Mouse (Mus musculus) monocyte, adult 5-6 weeks (primary cell): Measurements from ENCODE around the gene Brd3. TPM values are rescaled to one million over a fixed set of nuclear protein-coding genes. Genes with fewer than 3 reads are reported as not detected.
A peak's percentile ranks its signal among the peaks of the same experiment; 100 is the strongest.
"Not testable (repeated sequence)": the region's sequence is repeated elsewhere in the genome, so short reads cannot be mapped to it uniquely, and the experiment has no call there.

ENCODE experiments used
- ATAC-seq: fragments of 153-309, 156-312 bp; replicated peaks from 2 replicates; pipeline ENCODE4 v1.8.0; 2017; ENCODE audit warnings: mild to moderate bottlenecking; ENCODE audit not compliant: low TSS enrichment, insufficient number of reproducible peaks, severe bottlenecking, poor library complexity, low FRiP score
- total RNA-seq: library from RNA; stranded (forward); fragments of 200-1000, 200-491, 200-594 nt; gene quantifications from 3 replicates; pipeline ENCODE4 v1.2.3, GENCODE M21; 2017

Brd3 gene
- total RNA-seq = 11.9 to 23.9 TPM (median 15.9 TPM) in 3 replicates

DNA sequence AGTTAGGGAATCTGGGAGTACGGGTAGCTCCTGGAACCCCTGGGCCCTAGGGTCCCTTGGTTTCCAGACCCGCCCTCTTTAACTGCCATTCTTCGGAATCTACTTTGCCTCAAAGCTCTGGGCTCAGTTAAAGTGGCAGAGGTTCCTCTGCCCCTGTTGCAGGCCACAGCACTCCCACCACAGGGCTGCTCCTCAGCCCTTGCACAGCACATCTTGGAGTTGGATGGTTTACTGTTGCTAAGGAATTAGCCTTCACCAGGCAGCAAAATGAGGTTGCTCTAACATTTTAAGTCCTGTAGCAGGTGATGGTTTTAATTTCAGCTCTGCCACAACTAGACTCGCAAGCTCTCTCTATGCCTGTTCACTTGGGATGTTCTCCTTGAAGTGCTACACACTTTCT is at the start of gene Brd3:
Brd3 (minus strand) TSS at position 101 of the 400 bp plus-strand sequence.
- no peak for ATAC-seq

DNA sequence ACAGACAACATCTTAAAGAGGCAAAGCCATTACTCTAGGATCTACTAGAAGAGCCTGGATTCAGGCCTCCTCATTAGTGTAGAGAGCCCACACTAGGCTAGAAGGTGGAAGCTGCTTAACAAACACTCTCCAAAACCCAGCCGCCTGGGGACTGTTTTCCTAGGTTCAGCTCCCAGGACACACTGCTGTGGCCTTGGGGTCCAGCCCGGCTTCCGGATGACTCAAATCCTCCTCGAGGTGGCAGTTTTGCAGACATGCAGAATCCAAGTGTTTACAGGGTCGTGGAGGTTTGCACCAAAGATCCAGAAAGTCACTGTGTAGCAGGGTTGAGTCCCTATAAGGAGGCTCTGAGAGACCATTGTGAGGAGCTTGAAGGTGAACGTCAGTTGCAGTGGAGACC is 49.5 kb upstream of the Brd3 start:
- no peak for ATAC-seq

DNA sequence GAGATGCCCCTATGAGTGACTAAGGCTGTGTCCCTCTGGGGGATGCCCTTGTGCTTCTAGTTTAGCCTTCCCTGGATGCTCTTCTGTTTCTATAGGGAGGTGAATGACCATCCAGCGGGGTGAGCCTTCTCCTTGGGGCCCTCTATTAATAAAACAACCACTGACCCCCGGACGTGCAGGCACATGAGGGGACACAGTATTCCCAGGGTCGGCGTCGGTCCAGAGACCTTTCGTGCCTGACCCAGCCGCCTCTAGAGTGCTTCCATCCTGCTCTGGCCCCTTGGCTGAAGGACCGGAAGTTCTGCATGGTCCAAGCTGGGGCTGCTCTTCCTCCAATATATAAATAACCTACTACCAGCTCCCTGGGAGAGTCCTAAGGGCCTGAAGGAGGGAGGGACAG is 46.8 kb upstream of the Brd3 start:
- no peak for ATAC-seq

DNA sequence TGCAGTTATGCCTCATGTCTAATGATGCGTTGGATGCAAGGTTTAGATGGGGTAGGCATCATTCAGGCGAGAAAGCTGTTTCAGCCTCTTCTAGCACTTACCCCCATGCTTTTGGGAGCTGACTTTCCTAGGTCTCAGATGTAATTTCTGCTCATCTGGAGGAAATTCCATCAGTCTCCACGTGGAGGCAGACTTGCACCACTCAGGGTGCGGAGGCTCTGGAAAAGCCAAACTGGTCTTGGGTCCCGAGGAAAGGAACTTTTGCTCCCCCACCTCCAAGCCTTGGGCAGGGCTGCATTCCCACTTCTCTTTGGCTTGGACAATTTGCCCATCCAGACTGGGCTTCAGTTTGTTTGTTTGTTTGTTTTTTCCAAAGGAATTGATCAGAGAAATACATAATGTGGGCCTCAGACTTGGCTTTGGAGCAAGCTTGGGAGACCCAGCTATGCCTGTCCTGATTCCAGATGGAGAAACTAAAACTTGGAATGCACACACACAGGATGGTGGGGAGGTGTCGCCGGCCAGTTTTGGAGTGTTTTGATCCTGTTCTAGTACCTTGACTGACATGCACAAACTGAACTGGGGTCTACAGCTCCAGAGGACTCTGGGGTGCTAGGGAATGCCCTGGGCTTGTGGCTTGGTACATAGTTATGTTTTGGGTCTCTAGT is 45.3 kb upstream of the Brd3 start:
- ATAC-seq = peak; percentile 59; the same call in 1 of the 2 replicates

DNA sequence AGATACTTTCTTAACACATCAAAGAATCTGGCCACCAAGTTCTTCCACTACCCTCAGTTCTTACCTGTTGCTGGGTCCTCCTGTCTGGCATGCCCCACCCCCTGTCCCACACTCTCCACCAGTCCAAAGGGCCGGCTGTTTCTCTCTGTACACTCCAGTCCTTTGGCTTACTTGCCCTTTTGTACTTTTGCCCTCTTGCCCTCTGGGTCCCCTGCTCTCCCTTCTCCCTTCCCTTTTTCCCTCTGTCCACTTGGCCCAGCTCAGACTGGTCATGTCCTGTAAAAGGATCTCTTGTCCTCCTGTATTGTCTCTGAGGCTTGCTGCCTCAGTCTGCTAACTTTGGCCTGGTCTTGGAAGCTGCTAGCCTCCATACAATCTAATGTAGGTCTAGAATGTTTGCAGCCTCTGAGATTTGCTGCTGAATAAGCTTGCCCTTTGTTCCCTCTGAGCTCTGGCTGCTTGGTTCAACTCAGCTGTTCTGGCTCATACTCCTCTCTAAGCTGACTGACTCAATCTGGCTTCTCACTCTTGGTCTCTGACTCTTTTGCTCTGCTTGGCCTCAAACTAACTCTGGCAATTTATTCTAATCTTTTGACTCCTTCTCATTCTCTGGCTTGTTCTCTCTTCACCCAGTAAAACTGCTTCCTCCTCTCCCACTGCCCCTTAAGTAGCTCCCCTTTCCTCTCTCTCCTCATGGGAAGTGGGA is 41.4 kb upstream of the Brd3 start:
- ATAC-seq = no peak

DNA sequence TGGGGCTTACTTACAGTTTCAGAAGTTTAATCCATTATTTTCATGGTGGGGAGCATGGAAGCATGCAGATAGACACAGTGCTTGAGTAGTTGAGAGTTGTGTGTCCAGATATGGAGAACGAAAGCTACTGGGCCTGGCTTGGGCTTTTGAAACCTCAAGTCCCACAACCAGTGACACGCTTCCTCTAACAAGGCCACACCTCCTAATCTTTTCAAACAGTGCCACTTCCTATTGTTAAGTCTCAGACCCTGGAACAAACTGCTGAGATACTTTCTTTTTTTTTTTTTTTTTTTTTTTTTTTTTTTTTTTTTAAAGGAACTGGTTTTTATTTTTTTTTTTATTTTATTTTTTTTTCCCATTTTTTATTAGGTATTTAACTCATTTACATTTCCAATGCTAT is 40.5 kb upstream of the Brd3 start:
- no peak for ATAC-seq

DNA sequence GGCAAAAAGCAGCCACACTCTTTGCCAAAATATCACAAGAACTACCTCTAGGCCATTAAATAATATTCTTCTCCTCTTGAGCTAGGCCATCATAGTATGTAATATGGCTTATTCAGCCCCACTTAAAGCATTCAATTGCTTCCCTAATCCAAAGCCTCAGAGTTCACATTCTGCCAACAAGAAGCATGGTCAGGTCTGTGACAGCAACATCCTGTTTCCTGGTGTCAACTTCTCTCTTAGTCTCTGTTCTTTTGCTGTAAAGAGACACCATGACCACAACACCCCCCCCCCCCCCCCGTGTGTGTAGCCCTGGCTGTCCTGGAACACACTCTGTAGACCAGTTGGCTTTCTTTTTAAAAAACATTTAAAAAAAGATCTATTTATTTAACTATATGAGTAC is 39.9 kb upstream of the Brd3 start:
- no peak for ATAC-seq

DNA sequence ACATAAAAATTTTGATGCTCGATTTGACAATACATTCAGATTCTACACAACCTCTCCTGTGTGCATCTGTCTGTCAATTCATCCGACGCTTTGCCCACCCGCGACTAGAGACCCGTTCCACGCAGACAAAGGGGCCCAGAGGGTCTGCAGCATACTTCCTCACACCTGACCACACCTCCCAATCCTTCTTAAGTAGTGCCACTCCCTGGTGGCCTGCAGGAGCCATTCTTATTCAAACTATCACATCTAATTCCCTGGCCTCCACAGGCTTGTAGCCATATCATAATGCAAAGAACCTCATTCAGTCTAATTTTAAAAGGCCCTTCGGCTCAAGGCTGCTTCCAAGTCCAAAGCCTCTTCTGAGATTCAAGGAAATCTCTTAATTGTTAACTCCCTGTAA is 38.6 kb upstream of the Brd3 start:
- not testable (repeated sequence) for ATAC-seq

DNA sequence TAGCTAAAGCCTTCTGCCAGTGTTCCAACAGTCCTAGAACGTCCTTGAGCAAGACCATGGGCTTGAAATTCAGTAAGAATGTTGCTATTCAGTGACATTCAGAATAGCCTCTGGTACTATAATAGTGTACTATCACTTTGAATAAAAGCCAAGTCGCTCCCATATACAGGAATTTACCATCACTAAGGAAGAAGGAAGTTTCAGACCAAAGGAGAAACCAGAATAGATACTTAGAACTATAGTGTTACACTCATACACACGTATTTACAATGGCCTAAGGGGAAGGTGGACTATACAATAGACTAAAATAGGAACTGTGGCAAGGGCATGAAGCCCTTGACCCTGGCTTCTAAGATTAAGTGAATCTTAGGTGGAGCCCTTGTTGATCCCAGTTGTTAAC is 38.1 kb upstream of the Brd3 start:
- not testable (repeated sequence) for ATAC-seq

DNA sequence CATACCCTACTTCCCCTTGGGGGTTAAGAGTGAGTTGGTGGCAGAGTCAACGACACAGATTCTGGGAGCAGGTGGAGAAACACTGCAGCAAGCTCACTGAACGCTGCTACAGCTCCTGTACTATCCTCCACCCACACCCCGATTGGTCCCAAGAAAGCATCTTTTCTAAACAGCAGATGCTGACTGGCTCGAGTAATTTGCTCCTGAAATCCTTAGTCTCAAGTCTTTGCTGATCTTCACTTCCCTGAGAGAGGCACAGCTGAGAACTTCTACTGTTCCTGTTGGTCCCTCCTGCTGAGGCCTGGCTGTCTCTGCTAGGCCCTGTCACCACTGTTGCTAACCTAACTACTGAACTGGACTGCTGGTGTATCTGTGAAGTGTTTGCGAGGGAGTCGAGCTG is 37.2 kb upstream of the Brd3 start:
- ATAC-seq = no peak

DNA sequence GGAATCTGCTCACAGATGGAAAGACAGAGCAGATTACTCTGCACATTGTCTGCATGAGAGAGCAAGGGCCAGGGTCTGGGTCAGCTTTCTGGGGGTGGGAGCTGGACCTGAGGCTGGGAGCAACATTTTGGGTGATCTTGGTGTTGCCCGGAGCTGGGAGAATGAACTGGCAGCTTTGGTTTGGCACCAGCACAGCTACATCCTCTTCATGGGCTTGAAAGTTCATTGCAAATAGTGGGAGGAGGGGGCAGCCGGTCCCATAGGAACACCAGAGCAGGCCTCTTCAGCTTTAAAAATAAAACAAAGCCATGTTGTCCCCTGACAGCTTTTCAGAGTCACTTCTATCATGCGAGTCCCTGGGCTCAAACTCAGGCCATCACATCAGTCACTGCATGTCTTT is 33.8 kb upstream of the Brd3 start:
- no peak for ATAC-seq

DNA sequence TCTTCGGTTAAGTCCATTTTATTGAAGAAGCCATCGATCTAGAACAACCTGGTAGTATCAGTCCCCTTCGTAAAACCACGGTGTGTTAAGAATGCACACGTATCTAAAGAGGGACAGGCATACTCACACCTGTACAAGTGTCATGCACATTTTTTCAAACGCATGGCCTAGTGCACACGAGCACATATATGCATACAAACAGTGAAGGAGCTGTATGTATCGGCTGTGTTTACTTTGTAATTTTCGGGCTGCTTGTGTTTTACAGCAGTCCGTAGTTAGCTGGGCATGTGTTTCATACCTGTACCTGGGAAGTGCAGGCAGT is 33.0 kb upstream of the Brd3 start:
- ATAC-seq = peak; percentile 4; the same call in 1 of the 2 replicates

DNA sequence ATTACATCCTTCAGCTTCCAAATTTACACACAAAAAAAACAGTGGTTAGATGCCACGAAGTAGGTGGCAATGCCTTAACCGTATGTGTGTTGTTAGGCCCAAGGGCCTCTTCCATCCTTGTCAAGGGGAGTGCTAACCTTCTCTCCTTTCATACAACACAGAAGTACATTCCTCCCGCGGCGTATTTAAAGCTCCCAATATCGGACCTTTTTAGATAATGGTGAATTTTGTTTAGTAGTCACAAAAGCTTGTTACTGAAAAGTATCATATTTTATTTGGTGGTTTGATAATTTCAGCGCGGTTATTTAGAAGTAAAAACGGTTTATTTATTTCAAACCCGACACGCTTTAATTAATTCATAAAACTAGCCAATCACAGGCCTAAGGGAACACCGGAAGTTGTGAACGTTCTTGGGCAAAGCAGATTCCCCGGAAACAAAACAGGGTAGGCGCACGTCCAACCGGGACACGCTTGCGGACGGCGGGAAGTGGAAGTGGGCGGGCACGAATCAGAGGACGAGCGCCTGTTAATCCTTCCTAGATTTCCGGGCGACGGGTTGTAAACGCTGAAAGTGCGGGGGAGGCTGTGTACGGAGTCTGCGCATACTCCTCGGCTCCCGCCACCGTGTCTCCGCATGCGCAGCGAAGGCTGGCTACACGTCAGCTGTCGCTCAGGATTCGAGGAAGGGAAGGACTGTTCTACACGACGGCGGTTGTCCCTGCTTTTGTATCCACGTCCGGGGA is 32.5 kb upstream of the Brd3 start:
- peak; percentile 93 for ATAC-seq

DNA sequence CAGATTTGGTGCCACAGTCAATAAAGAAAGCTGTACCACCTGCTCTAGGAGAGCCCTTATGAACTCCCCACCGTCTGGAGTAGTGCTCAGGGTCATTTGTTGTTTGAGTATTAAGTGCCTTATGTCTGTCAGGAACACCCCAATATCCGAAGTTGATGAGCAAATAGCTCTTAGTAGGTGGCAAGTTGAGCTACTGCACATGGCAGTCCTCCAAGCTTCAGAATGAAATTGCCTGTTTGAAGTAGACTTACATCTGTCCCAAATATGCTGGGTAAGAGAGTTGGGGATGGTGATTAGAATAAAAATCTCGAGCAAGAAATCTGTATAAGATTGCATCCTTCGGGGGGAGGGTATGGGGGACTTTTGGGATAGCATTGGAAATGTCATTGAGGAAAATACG is 31.9 kb upstream of the Brd3 start:
- no peak for ATAC-seq

DNA sequence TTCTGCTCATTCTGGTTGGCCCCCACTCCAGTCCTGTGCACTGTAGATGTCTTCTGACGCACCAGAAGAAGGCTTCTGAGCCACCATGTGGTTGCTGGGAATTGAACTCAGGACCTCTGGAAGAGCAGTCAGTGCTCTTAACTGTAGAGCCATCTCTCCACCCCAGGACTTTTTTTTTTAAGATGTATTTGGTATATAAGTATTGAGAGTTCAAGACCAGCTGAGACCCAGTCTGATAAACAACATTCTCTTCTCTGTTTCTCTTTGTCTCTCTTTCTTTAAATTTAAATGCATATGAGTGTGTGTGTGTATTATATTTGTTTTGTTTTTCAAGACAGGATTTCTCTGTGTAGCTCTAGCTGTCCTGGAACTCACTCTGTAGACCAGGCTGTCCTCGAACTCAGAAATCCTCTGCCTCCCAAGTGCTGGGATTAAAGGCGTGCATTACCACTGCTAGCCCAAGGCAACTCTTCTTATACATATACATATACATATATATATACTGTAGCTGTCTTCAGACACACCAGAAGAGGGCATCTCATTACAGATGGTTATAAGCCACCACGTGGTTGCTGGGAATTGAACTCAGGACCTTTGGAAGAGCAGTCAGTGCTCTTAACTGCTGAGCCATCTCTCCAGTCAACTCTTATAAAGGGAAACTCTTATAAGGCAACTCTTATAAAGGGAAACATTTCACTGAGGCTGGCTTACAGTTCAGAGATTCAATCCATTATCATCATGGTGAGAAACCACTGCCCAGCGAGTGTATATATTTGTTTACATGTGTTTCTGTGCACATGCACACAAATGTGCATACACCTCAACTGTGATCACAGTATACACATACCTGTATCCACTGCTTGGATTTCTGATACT is 31.2 kb upstream of the Brd3 start:
- not testable (repeated sequence) for ATAC-seq

DNA sequence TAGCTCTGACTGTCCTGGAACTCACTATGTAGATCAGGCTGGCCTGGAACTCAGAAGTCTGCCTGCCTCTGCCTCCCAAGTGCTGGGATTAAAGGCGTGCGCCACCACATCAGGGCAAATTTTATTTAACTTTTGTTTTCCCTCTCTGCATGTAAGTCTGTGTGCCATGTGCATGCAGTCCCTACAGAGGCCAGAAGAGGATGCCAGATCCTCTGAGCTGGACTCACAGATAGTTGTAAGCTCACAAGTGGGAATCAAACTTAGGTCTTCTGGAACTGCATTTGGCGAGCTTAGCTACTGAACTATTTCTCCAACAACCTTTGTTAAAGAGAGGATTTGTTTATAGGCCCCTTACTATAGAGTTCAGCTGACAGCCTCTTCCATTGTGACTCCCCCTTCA is 10.8 kb upstream of the Brd3 start:
- no peak for ATAC-seq

DNA sequence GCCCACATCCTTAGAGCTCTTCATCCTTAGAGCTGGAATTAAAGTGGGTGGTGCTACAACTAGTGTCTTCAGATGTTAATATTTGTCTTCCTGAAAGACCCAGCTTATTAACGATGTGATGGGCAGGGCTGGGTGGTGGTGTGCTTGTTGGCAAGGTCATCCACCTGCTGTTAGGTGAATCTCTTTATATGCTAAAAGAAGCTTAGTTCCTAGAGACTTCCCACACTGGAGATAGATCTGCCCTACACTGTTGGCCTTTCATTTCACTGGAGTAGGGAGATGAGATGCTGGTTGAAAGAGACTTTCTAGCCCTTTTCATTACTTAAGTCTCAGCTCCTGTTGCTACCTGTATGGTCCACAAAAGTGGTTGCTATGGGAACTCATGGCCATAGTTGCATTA is 8.8 kb upstream of the Brd3 start:
- ATAC-seq = no peak

DNA sequence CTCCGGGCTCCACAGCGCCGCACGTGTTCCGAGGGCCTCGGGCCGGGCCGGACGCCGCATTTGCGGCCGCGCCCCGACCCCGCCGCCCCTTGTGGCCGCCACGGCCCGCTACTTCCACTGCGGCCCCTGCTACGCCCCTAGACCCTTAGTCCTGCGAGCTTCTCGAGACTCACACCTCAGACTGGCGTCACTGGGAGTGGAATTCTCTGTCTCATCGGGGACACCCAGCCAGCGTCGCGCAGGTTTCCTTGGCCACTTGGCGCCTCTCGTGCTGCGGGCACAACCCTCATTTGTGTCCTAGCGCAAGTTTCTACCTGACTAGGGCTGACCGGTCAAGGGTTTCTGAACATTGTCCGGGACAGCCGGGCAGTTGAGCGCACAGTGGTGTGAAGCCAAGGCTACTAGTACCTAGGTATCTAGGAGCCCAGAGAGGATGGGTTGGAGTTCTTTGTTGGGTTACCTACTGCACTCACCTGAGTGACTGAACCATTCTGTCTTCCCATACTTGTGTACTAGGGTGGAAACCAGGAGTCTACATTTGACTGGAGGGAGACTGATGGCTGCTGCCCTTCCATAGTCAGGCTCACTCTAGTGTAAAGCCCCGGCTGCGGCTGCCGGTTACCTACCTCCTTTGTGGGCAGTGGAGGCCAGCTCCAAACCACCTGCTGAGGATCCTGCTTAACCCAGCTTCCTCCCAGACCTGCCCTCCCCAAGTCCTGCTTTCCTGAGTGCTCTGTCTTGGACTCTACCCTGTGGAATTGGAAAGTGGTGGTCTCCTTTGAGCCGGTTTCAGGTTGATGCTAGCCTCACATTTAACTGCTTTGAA is 8.1 kb upstream of the Brd3 start:
- ATAC-seq = no peak
